Mouse (Mus musculus) retina, embryonic 14.5 days (tissue): ENCODE results near the gene Tmem38b.
A peak's percentile ranks its signal among the peaks of the same experiment; 100 is the strongest.

Source experiments
- DNase-seq: peaks from one replicate; pipeline ENCODE4 v3.0.0-alpha.2; 2015; ENCODE audit warnings: low spot score

Gene Tmem38b

DNA sequence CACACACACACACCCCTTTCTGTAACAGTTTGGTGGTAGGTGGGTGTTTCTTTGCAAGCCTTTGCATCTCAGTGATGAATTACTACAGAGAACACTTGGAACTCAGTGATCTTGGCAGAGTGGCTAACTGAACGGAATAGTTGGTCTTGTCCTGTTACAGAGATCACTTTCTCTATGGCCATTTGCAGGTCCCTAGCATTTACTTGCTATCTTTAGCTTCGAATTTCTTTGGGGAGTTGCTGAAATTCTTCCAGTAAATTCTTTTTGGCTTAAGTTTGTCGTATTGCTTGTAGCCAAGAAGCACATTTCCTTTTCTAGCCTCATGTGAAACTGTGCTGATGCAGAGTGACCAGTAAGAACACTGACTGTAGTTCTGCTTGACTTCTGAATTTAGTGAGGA, 3.1 kb downstream of the Tmem38b start:
- DNase-seq = no peak

DNA sequence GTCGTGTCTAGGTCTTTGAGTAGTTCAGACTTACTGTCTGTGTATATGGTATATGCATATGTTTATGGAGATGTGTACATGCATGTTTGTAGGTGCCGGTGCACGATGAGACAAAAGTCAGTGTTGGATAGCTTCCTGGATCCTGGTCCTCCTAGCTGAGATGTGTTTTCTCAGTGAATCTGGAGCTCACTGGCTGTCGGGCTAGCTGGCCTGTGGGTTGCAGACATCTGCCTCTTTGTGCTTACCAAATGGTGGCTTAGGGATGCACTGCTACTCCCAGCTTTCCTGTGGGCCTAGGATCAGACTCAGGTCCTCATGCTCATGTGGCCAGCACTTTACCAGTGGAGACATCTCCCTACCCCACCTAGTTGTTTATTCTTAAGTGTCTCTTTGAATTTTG, 4.2 kb downstream of the Tmem38b start:
- DNase-seq = no peak

DNA sequence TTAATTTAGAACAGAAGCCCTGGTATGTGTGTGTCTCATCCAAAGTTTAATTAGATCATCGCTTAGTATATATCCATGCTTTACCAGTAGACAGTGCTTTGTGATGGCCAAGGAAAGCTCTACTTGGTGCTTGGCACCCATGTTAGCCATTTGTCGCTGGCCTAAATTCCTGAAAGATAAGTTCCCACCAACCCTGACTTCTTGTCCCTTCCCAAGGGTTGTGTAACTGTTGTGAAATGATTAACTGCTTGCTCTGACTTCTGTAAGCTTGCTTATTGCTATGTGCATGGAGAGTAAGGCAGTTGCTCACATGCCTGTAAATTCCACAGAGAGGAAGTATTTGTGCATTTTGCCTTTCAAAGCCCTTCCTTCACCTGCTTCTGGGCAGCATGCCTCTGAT, 4.7 kb downstream of the Tmem38b start:
- DNase-seq = no peak

GRCm38 (mm10) chr4:53832321-53832720, 6.5 kb downstream of the Tmem38b start:
- no peak for DNase-seq

DNA sequence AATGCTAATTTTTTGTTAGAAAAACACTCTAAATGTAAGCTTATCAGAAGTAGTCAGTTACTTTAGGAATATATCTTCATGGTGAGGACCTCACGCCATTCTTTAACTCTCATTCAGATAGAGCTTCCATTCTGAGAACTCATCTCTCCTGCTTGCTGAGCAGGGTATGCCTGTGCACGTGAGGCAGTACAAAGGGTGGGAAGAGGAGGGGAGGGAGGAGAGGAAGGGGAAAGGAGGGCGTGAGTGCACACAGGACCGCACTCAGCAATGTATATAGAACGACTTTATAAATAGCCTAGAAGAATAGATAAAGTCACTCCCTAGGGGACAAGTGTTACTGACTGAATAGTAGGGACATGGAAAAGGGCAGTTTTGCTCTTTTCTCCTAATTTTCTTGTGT, 11.1 kb downstream of the Tmem38b start:
- DNase-seq = no peak

- DNase-seq = no peak
Measured at GRCm38 (mm10) chr4:53840158-53840870, 14.5 kb downstream of the Tmem38b start.

DNA sequence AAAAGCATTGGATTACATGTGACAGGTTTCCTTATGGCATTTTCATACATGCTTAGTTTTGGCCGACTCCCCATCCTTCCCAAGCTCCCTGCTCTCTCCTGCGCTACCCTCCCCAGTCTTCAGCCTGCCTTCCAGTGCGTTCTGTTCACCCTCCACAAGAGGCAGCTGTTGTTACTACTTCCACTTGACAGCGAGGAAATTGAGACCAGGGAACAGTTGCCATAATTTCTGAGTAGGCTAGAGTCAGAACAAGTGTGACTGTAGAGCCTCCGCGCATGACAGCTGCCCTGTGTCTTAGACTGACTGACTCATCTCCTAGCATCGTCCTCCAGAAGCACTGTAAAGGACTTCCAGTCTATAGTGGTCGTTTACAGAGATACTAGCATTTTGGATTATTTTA, 17.7 kb downstream of the Tmem38b start:
- DNase-seq = no peak

DNA sequence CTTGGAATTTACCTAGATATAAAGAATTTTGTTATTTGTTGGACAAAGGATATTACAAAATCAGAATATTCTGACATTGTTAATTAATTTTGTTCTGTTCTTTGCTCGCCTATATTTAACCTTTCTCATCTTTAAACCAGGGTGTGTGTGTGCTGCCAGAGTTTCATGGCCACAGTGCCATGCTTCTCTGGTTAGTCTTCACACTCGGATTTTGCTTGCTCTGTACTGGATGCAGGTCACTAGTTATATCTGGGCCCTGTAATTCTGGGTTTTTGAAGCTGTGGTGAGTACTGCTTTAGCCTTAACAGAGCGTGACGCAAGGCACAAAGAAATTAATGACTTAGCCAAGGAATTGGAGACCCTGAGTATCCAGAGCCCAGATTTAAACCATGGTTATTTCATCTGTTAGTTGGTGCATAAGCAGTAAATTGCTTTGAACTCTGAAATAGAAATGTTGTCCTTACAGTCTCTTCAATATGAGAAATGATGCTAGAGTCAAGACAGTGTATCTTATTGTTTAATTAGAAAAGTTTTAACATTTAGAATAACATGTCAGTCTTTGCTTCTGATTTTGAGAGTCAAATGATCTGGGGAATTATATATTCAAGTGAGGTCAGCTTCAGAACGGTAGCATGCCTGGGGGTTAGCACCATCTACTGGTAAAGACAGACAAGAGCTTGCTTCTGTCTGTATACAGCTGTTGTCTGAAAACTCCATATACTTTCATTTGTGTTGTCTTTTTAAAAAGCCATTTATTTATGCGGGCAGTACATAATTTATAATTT, 19.2 kb downstream of the Tmem38b start:
- peak; percentile 69 for DNase-seq

DNA sequence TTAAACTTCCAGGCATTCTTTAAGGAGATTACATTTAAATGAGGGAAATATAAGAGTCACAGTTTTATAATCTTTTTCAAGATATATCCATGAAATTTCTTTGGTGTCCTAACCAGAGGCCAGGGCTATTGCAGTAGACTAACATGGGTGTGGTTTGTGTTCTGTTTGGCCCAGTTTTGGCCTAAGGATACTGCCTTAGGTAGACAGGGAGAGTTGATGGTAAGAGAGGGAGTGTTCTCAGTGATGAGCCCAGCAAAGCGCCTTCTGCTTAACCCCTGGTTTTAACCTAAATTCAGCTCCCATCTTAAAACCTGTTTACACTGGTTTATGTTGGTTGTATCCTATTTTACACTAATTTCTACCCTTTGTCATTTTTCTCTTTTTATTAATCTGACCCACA, 19.8 kb downstream of the Tmem38b start:
- no peak for DNase-seq

GRCm38 (mm10) chr4:53846326-53846725, 20.5 kb downstream of the Tmem38b start:
- no peak for DNase-seq

DNA sequence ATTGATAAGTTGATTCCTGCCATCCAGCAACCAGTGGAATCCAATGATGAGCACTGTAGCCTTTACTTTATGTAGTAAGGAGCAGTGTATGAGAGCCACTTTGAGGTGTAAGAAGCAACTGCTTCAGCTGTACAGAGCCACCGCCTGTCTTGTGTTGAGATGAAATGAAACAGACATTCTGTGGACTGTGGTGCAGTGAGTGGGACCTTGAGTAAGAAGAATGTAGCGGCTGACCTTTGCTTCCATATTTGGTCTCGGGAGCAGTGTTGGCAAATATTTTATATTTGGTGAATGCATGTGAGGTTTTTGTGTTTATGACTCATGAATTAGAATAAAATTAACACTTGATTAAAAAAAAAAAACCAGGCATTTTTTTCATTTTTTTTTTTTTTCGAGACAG, 21.7 kb downstream of the Tmem38b start:
- DNase-seq = no peak

GRCm38 (mm10) chr4:53848308-53848707, 22.5 kb downstream of the Tmem38b start:
- no peak for DNase-seq

DNA sequence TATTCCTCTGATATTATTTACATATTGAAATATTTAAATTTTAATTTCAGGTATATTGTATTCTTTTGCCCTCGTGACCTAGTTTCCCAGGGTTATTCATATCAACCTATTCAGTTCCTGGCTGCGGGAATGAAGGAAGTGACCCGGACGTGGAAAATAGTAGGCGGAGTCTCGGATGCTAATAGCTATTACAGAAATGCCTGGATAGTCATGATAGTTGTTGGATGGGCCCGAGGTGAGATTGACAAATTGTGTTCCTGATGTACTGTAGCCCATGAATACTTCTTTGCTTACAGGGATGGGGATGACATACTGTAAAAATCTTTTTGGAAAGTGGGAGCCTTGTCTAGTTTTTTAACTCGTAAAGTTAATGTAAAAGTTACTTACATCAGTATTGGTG, 23.0 kb downstream of the Tmem38b start:
- no peak for DNase-seq

DNA sequence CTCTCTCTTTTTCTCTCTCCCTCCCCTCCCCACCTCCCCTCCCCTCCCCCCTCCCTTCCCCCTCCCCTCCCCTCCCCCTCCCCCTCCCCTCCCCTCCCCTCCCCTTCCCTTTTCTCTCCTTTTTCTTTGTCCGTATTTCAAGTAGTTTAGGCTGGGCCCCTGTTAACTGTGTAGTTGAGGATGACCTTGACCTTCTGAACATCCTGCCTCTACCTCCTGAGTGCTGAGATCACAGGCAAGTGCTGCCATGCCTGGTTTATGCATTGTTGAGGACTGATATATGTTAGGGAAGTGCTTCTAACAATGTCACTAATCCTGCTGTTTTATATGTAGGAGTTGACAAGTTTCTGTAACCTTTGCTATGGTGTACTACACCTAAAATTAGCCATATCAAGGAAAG, 24.0 kb downstream of the Tmem38b start:
- no peak for DNase-seq

DNA sequence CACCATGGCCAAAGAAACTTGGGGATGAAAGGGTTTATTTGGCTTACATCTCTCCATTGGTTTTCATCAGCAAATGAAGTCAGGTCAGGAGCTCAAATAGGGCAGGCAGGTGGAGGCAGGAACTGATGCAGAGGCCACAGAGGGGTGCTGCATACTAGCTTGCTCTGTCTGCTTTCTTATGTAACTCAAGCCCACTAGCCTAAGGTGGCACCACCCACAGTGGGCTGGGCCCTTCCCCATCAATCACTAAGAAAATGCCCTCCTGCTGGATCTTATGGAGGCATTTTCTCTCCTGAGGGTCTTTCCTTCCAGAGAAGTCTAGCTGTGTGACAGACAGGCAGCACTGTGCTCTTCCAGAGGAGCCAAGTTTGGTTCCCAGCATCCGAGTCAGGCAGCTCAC, 27.5 kb downstream of the Tmem38b start:
- no peak for DNase-seq

- DNase-seq = no peak
Measured at GRCm38 (mm10) chr4:53859944-53860343, 34.1 kb downstream of the Tmem38b start.

GRCm38 (mm10) chr4:53862101-53862500, 36.3 kb downstream of the Tmem38b start:
- DNase-seq = no peak

GRCm38 (mm10) chr4:53864098-53864820, 38.4 kb downstream of the Tmem38b start:
- DNase-seq = no peak

- DNase-seq = no peak
Measured at GRCm38 (mm10) chr4:53866459-53866858, 40.6 kb downstream of the Tmem38b start.

DNA sequence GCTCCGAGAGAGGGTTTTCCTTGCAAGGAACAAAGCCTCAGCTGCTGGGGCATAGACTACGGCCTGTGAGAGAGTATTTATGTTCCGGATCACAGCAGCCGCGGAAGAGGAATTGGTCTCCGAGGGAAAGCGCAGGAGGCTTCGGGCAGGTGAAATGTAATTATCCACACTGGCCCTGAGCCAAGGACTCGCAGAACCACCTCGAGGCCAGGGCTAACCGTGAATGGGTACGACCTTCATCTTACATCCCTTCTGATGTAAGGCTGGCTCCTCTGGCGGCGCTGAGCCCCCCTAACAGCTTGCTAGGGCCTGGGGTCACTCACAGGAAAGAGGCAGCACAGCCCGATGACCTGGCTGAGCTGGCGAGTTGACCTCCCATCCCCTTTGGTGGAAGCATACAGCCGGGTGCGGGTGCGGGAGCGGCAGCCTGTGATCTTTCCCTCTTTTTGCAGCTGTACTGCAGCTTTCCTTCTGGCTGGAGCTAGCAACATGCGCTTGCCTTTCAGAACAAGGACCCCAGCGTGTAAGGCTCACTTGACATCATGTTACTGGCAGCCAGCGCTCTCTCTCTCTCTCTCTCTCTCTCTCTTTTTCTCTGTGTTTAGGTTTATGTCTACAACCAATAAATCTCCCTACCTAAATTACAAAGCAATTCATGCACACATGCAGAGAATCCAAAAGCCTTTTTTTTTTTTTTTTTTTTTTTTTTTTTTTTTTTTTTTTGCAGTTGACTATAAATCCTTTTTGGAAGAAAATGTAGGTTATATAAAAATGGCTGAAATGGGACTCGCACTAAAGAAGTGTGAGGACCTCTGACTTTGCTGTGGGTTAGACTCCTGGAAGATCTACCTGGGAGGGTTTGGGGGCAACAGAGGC, 52.9 kb downstream of the Tmem38b start:
- peak; percentile 6 for DNase-seq

DNA sequence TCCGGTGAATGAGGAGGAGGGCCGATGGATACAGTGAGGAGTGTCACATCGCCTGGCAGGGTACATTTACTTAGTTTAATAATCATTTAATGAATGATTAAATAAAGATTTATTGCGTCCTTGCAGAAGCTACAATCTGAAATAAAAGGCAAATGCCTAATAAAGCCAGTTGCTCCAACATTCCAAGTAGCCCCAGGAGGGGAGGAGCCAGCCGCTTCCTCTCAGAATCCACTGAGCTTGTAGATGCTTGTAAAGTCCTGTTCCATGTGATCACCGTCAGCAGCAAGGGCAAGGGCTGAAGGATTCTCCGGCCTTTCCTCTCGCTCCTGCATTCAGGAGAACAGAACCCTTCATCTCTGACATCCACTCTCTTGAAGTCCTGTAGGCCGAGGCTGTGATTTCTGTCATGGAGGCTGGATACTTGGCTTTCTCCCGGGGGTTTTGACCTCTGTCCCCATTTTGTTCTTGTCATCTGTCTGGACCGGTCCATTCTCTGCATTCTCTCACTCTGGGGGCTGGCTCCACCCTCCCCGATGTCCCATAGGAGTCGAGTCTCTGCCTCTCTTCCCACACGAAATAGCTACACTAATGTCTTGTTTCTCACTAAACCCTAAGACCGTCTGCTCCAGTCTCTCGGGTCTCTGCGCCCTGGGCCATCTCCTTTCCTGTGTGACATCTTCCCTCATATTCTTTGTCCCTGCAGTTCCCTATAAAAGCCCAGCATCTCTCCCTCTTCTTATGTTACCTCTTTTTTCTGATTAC, 57.3 kb downstream of the Tmem38b start:
- no peak for DNase-seq
